25 mouse cellular contexts compared by ENCODE assay signal in the genomic region with DNA sequence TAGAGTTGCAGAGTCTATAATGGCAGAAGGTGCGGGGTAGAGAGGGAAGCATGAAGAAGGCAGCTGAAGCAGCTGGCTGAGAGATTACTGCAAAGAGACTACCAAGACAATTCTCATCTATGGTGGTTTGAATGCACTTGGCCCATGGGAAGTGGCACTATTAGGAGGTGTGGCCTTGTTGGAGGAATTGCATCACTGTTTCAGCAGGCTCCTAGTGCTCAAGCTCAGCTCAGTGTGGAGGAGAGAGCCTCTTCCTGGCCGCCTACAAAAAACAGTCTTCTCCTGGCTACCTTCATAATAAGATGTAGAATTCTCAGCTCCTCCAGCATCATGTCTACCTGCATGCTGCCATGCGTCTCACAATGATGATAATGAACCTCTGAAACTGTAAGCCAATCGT. TPM values are rescaled to one million over a fixed set of nuclear protein-coding genes. Genes with fewer than 3 reads are reported as not detected.
DNase-seq lines count a peak whose midpoint lies in the region; ATAC-seq lines count a peak whose summit lies in the region.
"Had no signal": no experiment of that assay in that cellular context is flagged by ENCODE, and none has a peak within 500 bp of the region (broad histone marks: within the 10 kb centered on the region; RNA-seq: fewer than 3 reads in every experiment).

No protein-coding gene starts in this region.

- peaks cover 24% of the 10 kb centered on the region for H3K36me3 ChIP-seq in liver, embryonic 12.5 days

- no peak for DNase-seq in adipocyte (ENCODE audit: low spot score)
- no peak for DNase-seq in cerebellum, adult 8-10 months
- DNase-seq: adrenal gland, adult 8-10 months; adrenal gland, postnatal 14 days; adrenal gland, postnatal 36 days; cerebellum, adult 11-12 months; cerebellum, adult 2 months; cerebellum, adult 9-11 months; cerebellum, postnatal 14 days; cerebellum, postnatal 36 days; forebrain, postnatal 0 days had no signal

- no peak overlapping the region for H3K4me2 ChIP-seq in liver, embryonic 12.5 days
- H3K4me2 ChIP-seq: embryonic facial prominence, embryonic 12.5 days; forebrain, embryonic 13.5 days; forebrain, embryonic 15.5 days had no signal

- H3K27ac ChIP-seq in liver, embryonic 12.5 days, result no peak overlapping the region
- H3K27ac ChIP-seq: embryonic facial prominence, embryonic 10.5 days; embryonic facial prominence, embryonic 12.5 days; forebrain, embryonic 13.5 days; forebrain, embryonic 15.5 days had no signal

- ATAC-seq in granulocyte monocyte progenitor cell, adult 5-6 weeks (replicated peaks; ENCODE audit: poor library complexity, severe bottlenecking), result peak; percentile 49
- ATAC-seq in megakaryocyte progenitor cell, adult 5-6 weeks (replicated peaks; ENCODE audit: poor library complexity), result peak; percentile 52
- ATAC-seq in liver, embryonic 12.5 days, result no peak
- ATAC-seq: forebrain, embryonic 13.5 days; forebrain, embryonic 15.5 days; forebrain, postnatal 0 days had no signal

- WGBS in liver, embryonic 12.5 days (ENCODE audit: insufficient replicate concordance), result 89% methylated on average over 4 of the region's 4 CpGs

- H3K9me3 ChIP-seq in liver, embryonic 12.5 days (replicated peaks), result no peaks in the 10 kb centered on the region
- H3K9me3 ChIP-seq: embryonic facial prominence, embryonic 12.5 days had no signal

- H3K9ac ChIP-seq in liver, embryonic 12.5 days, result no peak overlapping the region
- H3K9ac ChIP-seq: embryonic facial prominence, embryonic 12.5 days; forebrain, embryonic 13.5 days; forebrain, embryonic 15.5 days; forebrain, postnatal 0 days had no signal

- H3K4me1 ChIP-seq in liver, embryonic 12.5 days, result peaks cover 3% of the 10 kb centered on the region; the same call in 1 of the 2 replicates
- H3K4me1 ChIP-seq: embryonic facial prominence, embryonic 10.5 days; embryonic facial prominence, embryonic 12.5 days; forebrain, embryonic 13.5 days; forebrain, embryonic 15.5 days had no signal

- no peaks in the 10 kb centered on the region for H3K27me3 ChIP-seq in liver, embryonic 12.5 days (replicated peaks)
- H3K27me3 ChIP-seq: embryonic facial prominence, embryonic 12.5 days; forebrain, embryonic 13.5 days; forebrain, embryonic 15.5 days had no signal

- no peak overlapping the region for H3K4me3 ChIP-seq in liver, embryonic 12.5 days
- H3K4me3 ChIP-seq: embryonic facial prominence, embryonic 10.5 days; embryonic facial prominence, embryonic 12.5 days; forebrain, embryonic 13.5 days; forebrain, embryonic 15.5 days had no signal

RNA-seq across cellular contexts. Expression of a gene that starts 16.9 kb away (rescaled TPM):
- 46.0 and 55.2 TPM in 2 replicates for total RNA-seq in granulocyte monocyte progenitor cell, adult 5-6 weeks (2014; fragmentation: Nextera tagmentation)
- total RNA-seq in granulocyte monocyte progenitor cell, adult 5-6 weeks (2017), result 79.6 and 108 TPM in 2 replicates
- total RNA-seq in megakaryocyte progenitor cell, adult 5-6 weeks (2015), result 81.1 and 87.8 TPM in 2 replicates
- total RNA-seq in megakaryocyte progenitor cell, adult 5-6 weeks (2017), result 81.4 and 85.8 TPM in 2 replicates
- polyA plus RNA-seq in liver, embryonic 12.5 days (2016; fragmentation: Nextera tagmentation; extraction: Ambion mirVana), result 54.8 and 55.2 TPM in 2 replicates

RNA-seq across cellular contexts. Expression of a gene that starts 42.0 kb away (rescaled TPM):
- total RNA-seq in granulocyte monocyte progenitor cell, adult 5-6 weeks (2014; fragmentation: Nextera tagmentation), result not detected in 2 replicates
- not detected in 2 replicates for total RNA-seq in granulocyte monocyte progenitor cell, adult 5-6 weeks (2017)
- total RNA-seq in megakaryocyte progenitor cell, adult 5-6 weeks (2015), result not detected in 2 replicates
- total RNA-seq in megakaryocyte progenitor cell, adult 5-6 weeks (2017), result not detected in 2 replicates
- not detected in 2 replicates for polyA plus RNA-seq in liver, embryonic 12.5 days (2016; fragmentation: Nextera tagmentation; extraction: Ambion mirVana)
- total RNA-seq: adrenal gland, adult 18-20 months; adrenal gland, adult 8-10 months; adrenal gland, postnatal 14 days; adrenal gland, postnatal 36 days; ES-E14; forebrain, postnatal 0 days; MEL had no signal
- polyA plus RNA-seq: C2C12; cerebellum, adult 2 months; cortical plate, adult 2 months; embryonic facial prominence, embryonic 10.5 days; embryonic facial prominence, embryonic 12.5 days; forebrain, embryonic 11.5 days; forebrain, embryonic 13.5 days; forebrain, embryonic 15.5 days; forebrain, postnatal 0 days had no signal

RNA-seq across cellular contexts. Expression of a gene that starts 43.4 kb away (rescaled TPM):
- not detected in 2 replicates for total RNA-seq in granulocyte monocyte progenitor cell, adult 5-6 weeks (2014; fragmentation: Nextera tagmentation)
- not detected in 2 replicates for total RNA-seq in granulocyte monocyte progenitor cell, adult 5-6 weeks (2017)
- total RNA-seq in megakaryocyte progenitor cell, adult 5-6 weeks (2015), result not detected in 2 replicates
- not detected in 2 replicates for total RNA-seq in megakaryocyte progenitor cell, adult 5-6 weeks (2017)
- polyA plus RNA-seq in liver, embryonic 12.5 days (2016; fragmentation: Nextera tagmentation; extraction: Ambion mirVana), result not detected in 2 replicates
- total RNA-seq: adrenal gland, adult 18-20 months; adrenal gland, adult 8-10 months; adrenal gland, postnatal 14 days; adrenal gland, postnatal 36 days; ES-E14; forebrain, postnatal 0 days; MEL had no signal
- polyA plus RNA-seq: C2C12; cerebellum, adult 2 months; cortical plate, adult 2 months; embryonic facial prominence, embryonic 10.5 days; embryonic facial prominence, embryonic 12.5 days; embryonic facial prominence, embryonic 14.5 days; forebrain, embryonic 11.5 days; forebrain, embryonic 13.5 days; forebrain, embryonic 15.5 days; forebrain, postnatal 0 days had no signal

RNA-seq across cellular contexts. Expression of a gene that starts 54.1 kb away (rescaled TPM):
- not detected in 2 replicates for total RNA-seq in granulocyte monocyte progenitor cell, adult 5-6 weeks (2014; fragmentation: Nextera tagmentation)
- not detected in 2 replicates for total RNA-seq in granulocyte monocyte progenitor cell, adult 5-6 weeks (2017)
- total RNA-seq in megakaryocyte progenitor cell, adult 5-6 weeks (2015), result not detected in 2 replicates
- not detected in 2 replicates for total RNA-seq in megakaryocyte progenitor cell, adult 5-6 weeks (2017)
- not detected in 2 replicates for polyA plus RNA-seq in liver, embryonic 12.5 days (2016; fragmentation: Nextera tagmentation; extraction: Ambion mirVana)
- total RNA-seq: adrenal gland, adult 18-20 months; adrenal gland, adult 8-10 months; adrenal gland, postnatal 14 days; adrenal gland, postnatal 36 days; ES-E14; forebrain, postnatal 0 days; MEL had no signal
- polyA plus RNA-seq: C2C12; cerebellum, adult 2 months; cortical plate, adult 2 months; embryonic facial prominence, embryonic 10.5 days; embryonic facial prominence, embryonic 12.5 days; embryonic facial prominence, embryonic 14.5 days; forebrain, embryonic 11.5 days; forebrain, embryonic 13.5 days; forebrain, embryonic 15.5 days; forebrain, postnatal 0 days had no signal
